Mouse (Mus musculus) retina, embryonic 14.5 days (tissue): ENCODE results near the gene 4632433K11Rik.
A peak's percentile ranks its signal among the peaks of the same experiment; 100 is the strongest.
"Not testable (repeated sequence)": the region's sequence is repeated elsewhere in the genome, so short reads cannot be mapped to it uniquely, and the experiment has no call there.

ENCODE experiments used
- DNase-seq: peaks from one replicate; pipeline ENCODE4 v3.0.0-alpha.2; 2015; ENCODE audit warnings: low spot score

Gene 4632433K11Rik

DNA sequence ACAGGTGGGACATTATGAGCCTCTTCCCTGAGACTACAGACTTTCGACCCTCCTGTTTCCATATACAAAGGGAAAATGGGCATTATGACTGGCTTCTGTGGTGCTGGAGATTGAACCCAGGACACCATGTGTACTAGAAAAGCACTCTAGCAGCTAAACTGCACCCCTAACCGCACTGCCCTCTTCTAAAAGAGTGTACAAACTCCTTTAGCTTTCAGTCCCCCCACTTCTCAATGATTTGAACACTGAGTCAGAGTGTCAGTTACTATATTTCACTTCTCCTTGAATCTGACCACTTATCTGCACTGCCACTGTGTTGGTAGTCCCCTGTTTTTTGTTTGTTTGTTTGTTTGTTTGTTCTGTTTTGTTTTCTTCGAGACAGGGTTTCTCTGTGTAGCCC lies at the start of gene 4632433K11Rik:
Gene 4632433K11Rik (plus strand): TSS at position 301 of the 400 bp plus-strand sequence.
- DNase-seq, result no peak

DNA sequence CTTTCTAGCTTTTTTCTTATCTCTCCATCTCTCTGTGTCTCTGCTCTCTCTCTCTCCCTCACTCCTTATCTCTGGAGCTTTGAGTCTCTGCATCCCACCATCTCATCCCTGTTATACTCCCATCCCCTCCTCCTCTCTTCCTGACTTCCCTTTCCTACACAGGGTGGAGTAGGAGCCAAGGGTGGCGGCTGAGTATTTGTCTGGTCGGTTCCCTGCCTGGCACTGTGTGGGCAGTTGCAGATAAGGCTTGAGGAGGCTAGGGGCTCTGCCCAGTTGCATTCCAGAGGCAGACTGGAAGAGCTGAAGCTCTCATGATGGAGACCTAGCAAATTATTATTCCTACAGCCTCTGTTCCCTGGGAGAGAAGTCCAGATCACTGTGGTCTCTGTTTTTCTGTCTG lies 45.7 kb upstream of the 4632433K11Rik start:
- no peak for DNase-seq

DNA sequence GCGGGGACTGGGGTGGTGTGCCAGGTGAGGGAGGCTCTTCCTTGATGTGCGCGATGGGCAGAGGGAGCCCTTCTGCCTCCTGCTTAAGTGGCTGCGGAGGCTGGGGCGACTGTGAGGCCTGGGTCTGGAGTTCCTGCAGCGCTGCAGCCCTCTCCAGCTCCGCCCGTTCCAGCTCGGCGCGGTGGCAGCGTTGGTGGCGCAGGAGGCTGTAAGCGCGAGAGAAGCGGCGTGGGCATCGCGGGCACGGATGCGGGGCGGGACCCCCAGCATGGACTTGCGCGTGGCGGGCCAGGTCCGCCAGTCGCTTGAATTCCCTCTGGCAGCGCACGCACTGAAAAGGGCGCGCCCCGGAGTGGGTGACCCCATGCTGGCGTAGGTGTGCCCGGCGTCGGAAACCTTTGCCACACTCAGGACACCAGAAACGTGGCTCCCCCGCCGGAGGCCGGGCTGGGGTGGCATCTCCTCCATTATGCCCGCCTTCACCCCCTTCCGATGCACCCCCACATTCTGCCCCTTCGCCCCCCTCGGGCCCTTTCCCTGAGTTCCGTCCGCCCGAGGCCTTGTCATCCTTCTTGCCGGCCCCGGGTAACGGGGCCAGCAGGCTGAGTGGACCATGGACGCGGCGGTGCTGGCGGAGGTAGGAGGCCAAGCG lies 40.4 kb upstream of the 4632433K11Rik start:
- no peak for DNase-seq

DNA sequence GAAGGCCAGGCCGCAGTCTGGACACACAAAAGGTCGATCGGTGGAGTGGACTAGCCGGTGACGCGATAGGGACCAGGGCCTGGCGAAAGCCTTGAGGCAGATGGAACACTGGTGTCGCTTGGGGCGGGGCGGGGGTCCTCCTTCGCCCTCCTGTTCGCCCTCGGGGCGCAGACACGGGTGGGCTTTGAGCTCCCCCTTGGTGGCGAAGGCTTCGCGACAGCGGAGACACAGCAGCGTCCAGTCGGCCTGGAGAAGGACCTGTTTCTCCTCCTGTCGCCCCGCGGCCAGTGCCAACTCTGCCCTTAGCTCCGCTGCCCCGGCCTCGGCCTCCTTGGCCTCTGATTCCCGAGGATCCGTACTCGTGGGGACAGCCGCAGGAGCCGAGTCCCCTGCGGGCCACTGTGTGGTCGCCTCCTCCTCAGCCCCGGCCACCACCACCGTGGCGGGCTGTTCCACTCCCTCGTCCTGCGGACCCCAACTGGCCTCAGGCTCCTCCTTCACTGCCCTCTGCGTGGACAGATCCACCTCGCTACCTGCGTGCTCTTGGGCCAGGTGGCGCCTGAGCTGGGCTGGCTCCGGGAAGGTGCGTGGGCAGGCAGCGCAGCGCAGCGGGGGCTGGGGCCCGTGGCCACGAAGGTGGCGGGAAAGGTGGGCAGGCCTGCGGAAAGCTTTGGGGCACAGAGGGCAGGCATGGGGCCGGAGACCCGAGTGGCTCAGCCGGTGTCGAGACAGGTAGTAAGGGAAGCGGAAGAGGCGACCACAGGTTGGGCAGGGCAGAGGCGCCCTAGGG lies 39.7 kb upstream of the 4632433K11Rik start:
- no peak for DNase-seq

DNA sequence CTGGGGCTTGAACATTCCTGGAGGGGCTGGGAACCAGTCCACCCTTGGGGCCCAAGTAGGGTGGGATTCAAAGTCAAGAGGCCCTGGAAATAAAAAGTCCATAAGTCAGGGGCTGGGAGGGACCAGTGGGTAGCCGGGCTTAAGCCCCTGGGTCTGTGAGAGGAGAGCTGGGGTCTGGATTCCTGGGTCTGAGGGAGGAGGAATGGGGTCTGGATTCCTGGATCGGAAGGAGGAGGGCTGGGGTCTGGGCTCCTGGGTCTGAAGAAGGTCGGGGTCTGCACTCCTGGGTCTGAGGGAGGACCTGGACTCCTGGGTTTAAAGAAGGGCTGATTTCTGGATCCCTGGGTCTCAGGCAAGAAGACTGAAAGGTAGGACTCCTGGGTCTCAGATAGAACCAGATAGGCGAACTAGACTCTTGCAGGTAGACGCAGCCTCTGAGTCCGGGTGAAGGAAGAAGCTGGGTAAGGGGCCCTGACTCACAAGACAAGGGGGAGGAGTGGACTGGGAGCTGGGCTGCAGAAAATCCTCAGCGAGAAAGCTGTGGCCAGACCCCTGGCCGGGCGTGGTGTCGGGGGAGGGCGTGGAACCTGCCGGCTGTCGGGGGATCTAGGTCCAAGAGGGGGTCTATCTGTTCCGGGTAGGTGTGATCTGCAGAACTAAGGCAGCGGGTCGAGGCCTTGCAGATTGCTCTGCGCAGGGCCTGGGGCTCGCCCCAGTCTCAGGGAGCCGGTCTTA lies 38.5 kb upstream of the 4632433K11Rik start:
- no peak for DNase-seq

DNA sequence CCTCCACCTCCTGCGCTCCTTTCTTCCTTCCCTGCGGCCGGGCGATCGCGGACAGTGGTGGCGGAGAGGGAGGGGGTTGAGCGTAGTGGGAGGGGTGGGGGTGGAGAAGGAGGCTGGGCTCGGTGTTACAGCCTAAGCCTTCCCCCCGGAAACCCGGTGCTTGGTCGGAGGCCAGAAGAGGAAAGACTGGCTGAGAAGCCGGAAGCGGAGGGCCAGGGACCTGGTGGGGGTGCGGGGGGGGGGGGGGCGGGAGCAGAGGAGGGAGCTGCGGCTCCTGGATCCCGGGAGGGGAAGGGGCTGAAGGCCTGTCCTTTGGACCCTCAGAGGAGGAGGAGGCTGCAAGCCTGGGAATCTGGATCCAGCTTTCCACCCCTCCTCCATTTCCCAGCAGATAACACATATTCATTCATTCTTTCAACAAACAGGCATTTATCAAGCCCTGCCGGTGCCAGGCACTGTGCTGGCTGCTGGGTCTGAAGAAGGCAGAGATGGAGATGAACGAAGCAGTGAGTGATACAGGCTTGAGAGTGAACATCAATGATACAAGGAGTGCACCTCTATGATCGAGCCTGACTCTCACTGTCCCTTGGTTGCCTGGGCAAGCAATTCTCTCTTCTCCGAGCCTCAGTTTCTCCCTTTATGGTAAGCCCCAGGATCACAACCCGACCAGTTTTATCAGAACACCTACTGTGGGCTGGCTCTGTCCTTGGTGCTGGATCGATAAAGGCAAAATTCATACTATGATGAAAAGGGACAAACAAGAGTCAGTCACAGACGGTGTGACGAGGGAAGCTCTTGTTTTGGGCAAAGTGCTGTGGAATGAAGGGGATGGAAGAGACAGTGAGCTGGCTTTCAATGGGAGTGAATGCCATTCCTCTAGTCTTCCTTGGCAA lies 37.7 kb upstream of the 4632433K11Rik start, which contains the start of gene Zfp579:
Gene Zfp579 (minus strand): TSS at position 156 of the 893 bp plus-strand sequence.
- peak; percentile 93 for DNase-seq

DNA sequence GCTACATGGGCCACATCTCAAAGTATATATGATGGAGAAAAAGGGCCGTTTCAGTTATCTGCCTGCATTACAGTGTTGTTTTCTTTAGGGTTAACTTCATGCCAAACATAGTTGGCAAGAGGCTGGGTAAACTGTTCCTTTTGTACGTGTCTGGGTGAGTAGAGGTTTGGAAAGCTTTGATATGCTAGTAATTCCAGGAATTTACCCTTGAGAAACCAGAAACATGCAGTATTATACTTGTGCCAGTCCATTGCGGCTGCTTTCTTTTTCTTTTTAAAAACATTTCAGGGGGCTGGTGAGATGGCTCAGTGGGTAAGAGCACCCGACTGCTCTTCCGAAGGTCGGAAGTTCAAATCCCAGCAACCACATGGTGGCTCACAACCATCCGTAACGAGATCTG lies 37.0 kb upstream of the 4632433K11Rik start:
- DNase-seq, result no peak

DNA sequence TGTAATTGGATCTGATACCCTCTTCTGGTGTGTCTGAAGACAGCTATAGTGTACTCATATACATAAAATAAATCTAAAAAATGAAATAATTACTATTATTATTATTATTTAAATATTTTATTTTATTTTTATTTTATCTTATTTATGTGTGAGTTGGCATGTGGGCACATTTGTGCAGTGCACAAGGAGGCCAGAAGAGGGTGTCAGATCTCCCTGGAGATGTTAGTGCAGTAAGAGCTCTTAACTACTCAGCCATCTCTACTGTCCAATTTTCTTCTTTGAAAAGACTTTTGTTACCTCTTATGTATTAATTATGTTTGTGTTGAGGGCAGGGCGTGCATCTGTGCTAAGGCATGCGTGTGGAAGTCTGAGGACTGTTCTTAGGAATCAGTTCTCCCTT lies 34.0 kb upstream of the 4632433K11Rik start:
- DNase-seq, result peak; percentile 20

DNA sequence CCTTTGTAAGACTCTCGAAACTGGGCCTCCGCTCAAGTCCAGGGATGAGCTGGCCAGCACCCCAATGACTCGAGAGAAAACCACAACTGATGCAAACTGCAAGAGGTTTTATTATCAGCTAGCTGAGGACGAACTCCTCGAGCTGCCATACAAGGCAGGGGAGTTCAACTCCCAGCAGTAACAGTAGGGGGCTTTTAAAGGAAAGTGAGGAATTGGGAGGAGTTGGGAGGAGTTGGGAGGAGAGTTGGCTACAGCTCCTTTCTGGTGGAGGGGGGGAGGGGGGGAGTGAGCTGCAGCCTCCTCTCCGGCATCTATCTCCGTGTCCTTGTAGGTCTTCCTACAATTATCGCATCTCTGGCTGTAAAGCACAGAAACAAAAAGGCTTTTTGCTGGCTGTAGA lies 31.0 kb upstream of the 4632433K11Rik start:
- DNase-seq, result not testable (repeated sequence)

DNA sequence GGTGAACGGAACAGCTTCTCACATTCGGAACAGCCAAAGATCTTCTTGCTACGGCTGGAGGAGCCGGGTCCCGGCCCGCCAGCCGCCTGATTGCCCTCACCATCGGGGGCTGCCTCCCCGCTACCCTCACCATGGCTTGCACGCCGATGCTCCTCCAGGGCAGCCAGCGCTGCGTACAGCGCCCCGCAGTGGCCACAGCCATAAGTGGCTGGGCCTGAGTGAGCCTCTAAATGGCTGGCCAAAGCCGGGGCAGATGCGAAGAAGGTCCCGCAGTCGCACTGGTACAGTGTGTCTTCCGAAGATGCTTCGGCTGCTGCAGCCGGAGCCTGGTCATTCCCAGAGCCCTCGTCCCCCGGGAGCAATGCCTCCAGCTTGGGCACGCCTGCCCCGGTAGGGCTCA lies 25.7 kb upstream of the 4632433K11Rik start:
- no peak for DNase-seq

DNA sequence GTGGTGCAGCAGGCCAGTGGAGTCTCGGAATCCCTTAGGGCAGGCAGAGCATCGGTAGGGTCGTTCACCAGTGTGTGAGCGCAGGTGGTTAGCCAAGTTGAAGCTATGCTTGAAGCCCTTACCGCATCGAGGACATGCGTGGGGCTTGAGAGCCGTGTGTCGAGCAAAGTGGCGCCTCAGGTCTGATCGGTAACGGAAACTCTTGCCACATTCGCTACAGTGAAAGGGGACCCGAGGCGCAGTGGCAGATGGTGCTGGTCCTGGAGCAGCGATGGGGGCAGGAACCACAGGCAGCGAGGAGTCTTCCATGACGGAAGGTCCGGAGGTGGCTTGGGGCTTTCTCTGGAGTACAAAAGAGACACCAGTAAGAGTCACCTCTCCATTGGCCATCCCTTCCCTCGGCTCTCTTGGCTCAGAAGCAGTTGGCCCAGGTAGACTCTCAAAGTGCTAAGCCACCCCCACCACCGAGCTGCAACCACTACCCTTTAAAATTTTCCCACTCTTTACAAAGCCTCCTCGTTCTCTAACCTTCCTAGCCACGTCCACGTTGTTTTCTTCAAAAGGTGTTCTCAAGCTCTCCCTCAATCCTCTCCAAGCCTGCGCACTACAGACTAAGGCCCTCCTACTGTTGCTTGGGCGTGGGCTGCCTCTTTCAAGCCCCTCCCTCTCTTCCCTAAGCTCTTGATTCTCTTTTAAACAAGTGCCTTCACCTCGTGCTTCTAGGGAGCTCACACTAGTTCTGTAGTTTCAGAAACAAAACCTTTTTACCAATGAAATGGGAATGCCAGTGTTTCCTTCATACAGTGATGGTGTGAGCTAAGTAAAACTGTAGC lies 21.0 kb upstream of the 4632433K11Rik start:
- no peak for DNase-seq

DNA sequence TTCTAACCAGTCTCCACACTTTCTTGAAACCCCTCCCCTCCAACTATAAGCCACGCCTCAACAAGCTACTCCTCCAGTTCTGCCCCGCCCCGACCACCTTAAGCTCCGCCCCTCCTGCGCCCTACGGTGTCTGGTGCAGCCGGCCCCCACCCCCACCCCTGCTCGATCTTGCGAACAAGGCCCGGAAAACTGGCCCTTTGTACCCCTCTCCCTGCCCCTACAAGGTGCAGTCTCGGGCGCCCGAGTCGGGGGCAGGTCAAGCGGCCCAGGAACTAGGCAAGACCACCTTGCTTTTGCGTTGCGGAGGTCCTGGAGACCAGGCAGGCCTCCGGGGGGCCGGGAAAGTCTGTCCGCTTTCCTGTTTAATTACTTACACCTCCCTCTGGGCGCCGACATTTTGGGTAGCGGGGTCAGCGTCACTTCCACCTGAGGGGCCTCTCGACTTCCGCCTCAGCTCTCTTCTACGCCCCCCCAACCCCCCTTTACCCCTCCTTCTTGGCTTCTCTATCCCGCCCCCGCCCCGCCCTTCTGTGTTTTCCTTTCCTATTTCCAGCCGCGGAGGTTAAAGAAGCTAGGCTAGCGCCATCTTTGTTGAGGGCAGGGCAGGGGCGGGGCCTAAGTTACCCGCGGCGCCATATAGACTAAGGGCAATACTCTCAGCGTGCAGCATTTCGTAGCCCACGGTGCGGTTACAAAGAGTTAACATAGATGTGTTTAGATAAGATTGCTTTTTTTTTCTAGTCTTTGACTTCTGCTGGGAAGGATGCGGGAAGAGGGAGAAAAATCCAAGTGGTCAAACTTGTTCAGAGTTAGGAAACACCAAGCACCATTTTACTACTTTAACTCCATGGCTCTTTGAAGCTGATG lies 19.4 kb upstream of the 4632433K11Rik start, which contains the start of the genes Zfp524 and Fiz1:
Gene Zfp524 (plus strand): TSS at position 165 of the 867 bp plus-strand sequence.
Gene Fiz1 (minus strand): TSS at position 447 of the 867 bp plus-strand sequence.
- peak; percentile 99 for DNase-seq

DNA sequence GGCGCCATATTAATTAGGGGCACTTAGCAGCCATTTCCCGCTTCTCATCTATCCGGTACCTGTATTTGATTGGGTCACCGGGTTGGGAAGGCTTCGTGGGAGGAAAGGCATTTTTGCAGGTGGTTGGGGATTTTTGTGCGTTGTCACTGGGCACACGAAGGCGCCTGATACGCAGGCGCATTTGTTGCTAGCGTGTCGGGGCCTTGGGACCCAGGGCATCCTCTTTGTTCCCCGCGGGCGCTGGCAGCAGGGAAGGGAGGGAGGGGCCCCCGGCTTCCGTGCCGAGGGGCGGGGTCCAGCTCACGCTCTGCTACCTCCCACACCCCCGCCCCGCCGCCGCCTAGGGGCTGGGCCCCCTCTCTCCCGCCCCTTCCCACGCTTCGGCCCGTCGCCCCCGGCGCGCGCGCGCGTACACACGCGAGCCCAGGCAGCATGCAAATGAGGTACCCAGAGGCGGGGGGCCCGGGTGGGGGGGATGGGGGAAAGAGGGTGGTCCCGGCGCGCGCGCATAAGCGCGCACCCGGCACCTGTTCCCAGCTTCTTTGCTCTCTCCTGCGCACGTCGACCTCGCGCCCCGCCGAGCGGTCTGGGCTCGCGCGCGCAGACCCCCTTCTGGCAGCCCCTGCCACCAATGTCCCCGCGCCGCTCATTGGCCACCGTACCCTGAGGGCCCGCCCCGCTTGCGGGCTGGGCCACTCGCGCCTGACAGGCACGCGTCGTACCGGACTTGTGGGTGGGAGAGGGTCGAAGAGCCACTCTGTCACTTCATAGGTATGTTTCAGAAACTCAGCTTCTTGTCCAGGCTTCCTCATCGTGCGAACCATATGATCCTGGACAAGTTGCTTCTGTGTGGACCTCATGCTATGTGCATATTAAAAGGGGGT lies 18.6 kb upstream of the 4632433K11Rik start, which contains the start of gene Gm44973:
Gene Gm44973 (plus strand): TSS at position 379 of the 884 bp plus-strand sequence.
- peak; percentile 95 for DNase-seq

DNA sequence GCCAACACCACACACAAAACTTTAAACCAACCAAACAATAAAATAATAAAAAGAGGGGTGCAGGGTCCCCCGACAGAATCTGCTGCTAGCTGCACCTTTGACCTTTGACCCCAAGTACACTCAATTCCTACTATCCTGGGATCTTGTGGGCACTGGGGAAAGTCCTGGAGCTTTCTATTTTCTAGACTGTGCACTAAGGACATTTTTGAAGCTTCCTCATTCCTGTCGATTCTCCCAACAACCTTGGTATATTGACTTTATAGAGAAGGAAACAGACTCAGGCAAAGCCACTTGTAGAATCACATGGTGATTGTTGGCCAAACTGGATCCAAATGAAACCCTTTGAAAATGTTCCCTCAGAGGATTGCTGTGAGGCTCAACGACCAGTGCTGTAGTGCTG lies 17.9 kb upstream of the 4632433K11Rik start:
- DNase-seq, result no peak

DNA sequence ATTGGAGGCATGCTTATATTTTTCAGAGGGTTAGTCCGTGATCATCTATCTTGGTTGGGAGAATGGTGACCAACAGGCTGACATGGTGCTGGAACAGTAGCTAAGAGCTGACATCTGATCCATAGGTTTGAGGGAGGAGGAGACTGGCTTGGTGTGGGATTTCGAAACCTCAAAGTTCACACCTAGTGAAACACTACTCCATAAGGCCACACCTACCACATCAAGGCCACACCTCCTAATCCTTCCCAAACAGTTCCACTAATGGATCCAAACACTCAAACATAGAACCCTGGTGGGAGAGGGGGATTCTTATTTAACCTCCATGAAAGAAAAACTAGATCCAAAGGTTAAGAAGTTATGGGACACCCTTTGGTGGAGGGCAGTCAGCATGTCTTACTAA lies 17.0 kb upstream of the 4632433K11Rik start:
- no peak for DNase-seq

DNA sequence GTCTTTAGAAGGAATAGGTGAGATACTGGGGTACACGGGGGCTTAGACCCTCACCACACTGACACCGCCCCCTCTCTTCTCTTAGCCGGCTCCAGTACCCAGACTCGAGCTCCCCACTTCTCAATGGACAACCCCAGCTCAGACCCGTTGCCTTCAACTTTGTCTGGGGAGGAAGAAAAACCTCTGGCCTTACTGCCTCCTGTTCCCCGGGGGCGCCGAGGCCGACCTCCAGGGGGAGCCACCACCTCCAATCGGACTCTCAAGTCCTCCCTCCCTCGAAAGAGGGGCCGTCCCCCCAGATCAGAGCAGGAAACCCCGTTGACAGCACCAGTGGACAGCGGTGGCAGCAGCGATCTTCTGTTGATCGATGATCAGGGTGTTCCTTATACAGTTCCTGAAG lies 16.6 kb upstream of the 4632433K11Rik start:
- no peak for DNase-seq

DNA sequence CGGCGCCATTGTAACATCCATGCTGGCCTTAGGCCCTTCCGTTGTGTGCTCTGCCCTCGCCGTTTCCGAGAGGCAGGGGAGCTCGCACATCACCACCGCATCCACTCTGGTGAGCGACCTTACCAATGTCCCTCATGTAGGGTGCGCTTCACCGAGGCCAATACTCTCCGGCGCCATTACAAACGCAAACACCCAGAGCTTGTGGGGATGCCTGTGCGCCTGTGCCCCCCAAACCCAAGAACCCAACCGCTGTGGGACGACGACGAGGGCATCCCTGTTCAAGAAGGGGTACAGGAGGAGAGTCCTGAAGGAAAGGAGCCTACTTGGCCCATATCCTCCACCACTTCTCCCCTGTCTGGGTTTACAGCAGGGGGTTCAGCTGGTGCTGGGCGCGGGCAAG lies 16.0 kb upstream of the 4632433K11Rik start:
- DNase-seq, result no peak

DNA sequence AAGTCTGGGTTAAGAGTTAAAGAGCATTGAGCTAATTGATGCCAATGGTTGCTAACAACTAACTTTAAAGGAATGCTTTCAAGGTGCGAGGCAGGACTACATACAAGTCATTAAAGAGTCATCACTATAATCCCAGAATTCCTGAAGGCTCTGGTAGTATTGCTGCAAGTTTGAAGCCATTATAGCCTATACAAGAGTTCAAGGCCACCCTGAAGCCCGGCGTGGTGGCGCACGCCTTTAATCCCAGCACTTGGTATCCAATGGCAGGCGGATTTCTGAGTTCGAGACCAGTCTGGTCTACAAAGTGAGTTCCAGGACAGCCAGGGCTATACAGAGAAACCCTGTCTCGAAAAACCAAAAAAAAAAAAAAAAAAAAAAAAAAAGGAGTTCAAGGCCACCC lies 14.3 kb upstream of the 4632433K11Rik start:
- DNase-seq, result not testable (repeated sequence)
